Mouse (Mus musculus): Measurements from ENCODE around the gene Dnajb5. TPM values are rescaled to one million over a fixed set of nuclear protein-coding genes. Genes with fewer than 3 reads are reported as not detected.

Gene Dnajb5
- polyA plus RNA-seq, 1 experiment from 2014 or later = 7.3 TPM

- Histone ChIP-seq H3K4me3 (ENCODE audit: low read depth, low read length) (no peak overlapping the region), H3K36me3 (ENCODE audit: control insufficient read depth, insufficient read depth, low read length) (no peaks in the 10 kb centered on the region), H3K27me3 (ENCODE audit: control insufficient read depth, insufficient read depth, low read length) (no peaks in the 10 kb centered on the region), H3K9me3 (ENCODE audit: control insufficient read depth, low read length) (no peaks in the 10 kb centered on the region), H3K9ac (ENCODE audit: low read length) (no peak overlapping the region), H3K4me1 (ENCODE audit: control insufficient read depth, insufficient read depth, low read length) (peaks cover 9% of the 10 kb centered on the region; the same call in 1 of the 2 replicates), H3K4me2 (ENCODE audit: low read depth, severe bottlenecking) (no peak overlapping the region), H3K27ac (replicated peaks; ENCODE audit: low read depth, low read length) (no peak overlapping the region)
- no peak for ATAC-seq (ENCODE audit: insufficient number of reproducible peaks, low FRiP score, low TSS enrichment, low read depth)
- no peak for DNase-seq (ENCODE audit: low spot score)
- WGBS = 84% methylated on average over 3 of the region's 3 CpGs
Measured at GRCm38 (mm10) chr4:42945445-42945844, 4.2 kb upstream of the Dnajb5 start.

GRCm38 (mm10) chr4:42945952-42946351 lies 3.7 kb upstream of the Dnajb5 start:
- Histone ChIP-seq H3K9me3 (ENCODE audit: control insufficient read depth, low read length) (no peaks in the 10 kb centered on the region), H3K9ac (ENCODE audit: low read length) (no peak overlapping the region), H3K36me3 (ENCODE audit: control insufficient read depth, insufficient read depth, low read length) (no peaks in the 10 kb centered on the region), H3K4me3 (ENCODE audit: low read depth, low read length) (no peak overlapping the region), H3K27me3 (ENCODE audit: control insufficient read depth, insufficient read depth, low read length) (no peaks in the 10 kb centered on the region), H3K4me1 (ENCODE audit: control insufficient read depth, insufficient read depth, low read length) (peaks cover 10% of the 10 kb centered on the region; the same call in 1 of the 2 replicates), H3K4me2 (ENCODE audit: low read depth, severe bottlenecking) (no peak overlapping the region), H3K27ac (replicated peaks; ENCODE audit: low read depth, low read length) (no peak overlapping the region)
- DNase-seq (ENCODE audit: low spot score) = peak; percentile 75
- no peak for ATAC-seq (ENCODE audit: insufficient number of reproducible peaks, low FRiP score, low TSS enrichment, low read depth)
- 10% methylated on average over 5 of the region's 5 CpGs for WGBS

GRCm38 (mm10) chr4:42946733-42947290 lies 2.8 kb upstream of the Dnajb5 start:
- H3K9me3 ChIP-seq (ENCODE audit: control insufficient read depth, low read length) = no peaks in the 10 kb centered on the region
- no peak overlapping the region for H3K27ac ChIP-seq (replicated peaks; ENCODE audit: low read depth, low read length)
- no peak overlapping the region for H3K4me2 ChIP-seq (ENCODE audit: low read depth, severe bottlenecking)
- H3K27me3 ChIP-seq (ENCODE audit: control insufficient read depth, insufficient read depth, low read length) = no peaks in the 10 kb centered on the region
- H3K9ac ChIP-seq (ENCODE audit: low read length) = no peak overlapping the region
- H3K4me3 ChIP-seq (ENCODE audit: low read depth, low read length) = no peak overlapping the region
- DNase-seq (ENCODE audit: low spot score) (no peak), ATAC-seq (ENCODE audit: insufficient number of reproducible peaks, low FRiP score, low TSS enrichment, low read depth) (no peak)
- 53% methylated on average over 10 of the region's 10 CpGs for WGBS
- peaks cover 14% of the 10 kb centered on the region; the same call in 1 of the 2 replicates for H3K4me1 ChIP-seq (ENCODE audit: control insufficient read depth, insufficient read depth, low read length)
- H3K36me3 ChIP-seq (ENCODE audit: control insufficient read depth, insufficient read depth, low read length) = no peaks in the 10 kb centered on the region

GRCm38 (mm10) chr4:42948527-42948926 lies 1.1 kb upstream of the Dnajb5 start:
- Histone ChIP-seq H3K4me2 (ENCODE audit: low read depth, severe bottlenecking) (no peak overlapping the region), H3K4me1 (ENCODE audit: control insufficient read depth, insufficient read depth, low read length) (peaks cover 17% of the 10 kb centered on the region; the same call in 1 of the 2 replicates)

GRCm38 (mm10) chr4:42949051-42949675 lies 451 bp upstream of the Dnajb5 start:
- Histone ChIP-seq H3K4me2 (ENCODE audit: low read depth, severe bottlenecking) (peak overlapping the region; percentile 67), H3K4me1 (ENCODE audit: control insufficient read depth, insufficient read depth, low read length) (peaks cover 17% of the 10 kb centered on the region; the same call in 1 of the 2 replicates), H3K27me3 (ENCODE audit: control insufficient read depth, insufficient read depth, low read length) (no peaks in the 10 kb centered on the region), H3K36me3 (ENCODE audit: control insufficient read depth, insufficient read depth, low read length) (no peaks in the 10 kb centered on the region), H3K9me3 (ENCODE audit: control insufficient read depth, low read length) (no peaks in the 10 kb centered on the region), H3K4me3 (ENCODE audit: low read depth, low read length) (peak overlapping the region; percentile 79), H3K27ac (replicated peaks; ENCODE audit: low read depth, low read length) (no peak overlapping the region), H3K9ac (ENCODE audit: low read length) (no peak overlapping the region)
- WGBS = 8% methylated on average over 14 of the region's 14 CpGs
- ATAC-seq (ENCODE audit: insufficient number of reproducible peaks, low FRiP score, low TSS enrichment, low read depth) (no peak), DNase-seq (ENCODE audit: low spot score) (no peak)

More at GRCm38 (mm10) chr4:42948527-42948926, 1.1 kb upstream of the Dnajb5 start:
- H3K27ac ChIP-seq (replicated peaks; ENCODE audit: low read depth, low read length) = no peak overlapping the region
- WGBS = 32% methylated on average over 13 of the region's 13 CpGs
- no peaks in the 10 kb centered on the region for H3K27me3 ChIP-seq (ENCODE audit: control insufficient read depth, insufficient read depth, low read length)
- DNase-seq (ENCODE audit: low spot score) = no peak
- ATAC-seq (ENCODE audit: insufficient number of reproducible peaks, low FRiP score, low TSS enrichment, low read depth) = no peak
- no peaks in the 10 kb centered on the region for H3K9me3 ChIP-seq (ENCODE audit: control insufficient read depth, low read length)
- no peak overlapping the region for H3K9ac ChIP-seq (ENCODE audit: low read length)
- H3K4me3 ChIP-seq (ENCODE audit: low read depth, low read length) = no peak overlapping the region
- H3K36me3 ChIP-seq (ENCODE audit: control insufficient read depth, insufficient read depth, low read length) = no peaks in the 10 kb centered on the region

- peak overlapping the region; percentile 73 for H3K27ac ChIP-seq (replicated peaks; ENCODE audit: low read depth, low read length)
- H3K9me3 ChIP-seq (ENCODE audit: control insufficient read depth, low read length) = no peaks in the 10 kb centered on the region
- DNase-seq (ENCODE audit: low spot score) = peak; percentile 87
- H3K27me3 ChIP-seq (ENCODE audit: control insufficient read depth, insufficient read depth, low read length) = no peaks in the 10 kb centered on the region
- peak overlapping the region; percentile 84 for H3K9ac ChIP-seq (ENCODE audit: low read length)
- peaks cover 17% of the 10 kb centered on the region; the same call in 1 of the 2 replicates for H3K4me1 ChIP-seq (ENCODE audit: control insufficient read depth, insufficient read depth, low read length)
- ATAC-seq (ENCODE audit: insufficient number of reproducible peaks, low FRiP score, low TSS enrichment, low read depth) = peak; percentile 76
- H3K4me2 ChIP-seq (ENCODE audit: low read depth, severe bottlenecking) = peak overlapping the region; percentile 67
- peak overlapping the region; percentile 79 for H3K4me3 ChIP-seq (ENCODE audit: low read depth, low read length)
- no peaks in the 10 kb centered on the region for H3K36me3 ChIP-seq (ENCODE audit: control insufficient read depth, insufficient read depth, low read length)
- 1% methylated on average over 27 of the region's 27 CpGs for WGBS
Measured at GRCm38 (mm10) chr4:42950065-42950558, 498 bp downstream of the Dnajb5 start.

- WGBS = 60% methylated on average over 11 of the region's 11 CpGs
- no peak for DNase-seq (ENCODE audit: low spot score)
- no peak for ATAC-seq (ENCODE audit: insufficient number of reproducible peaks, low FRiP score, low TSS enrichment, low read depth)
- Histone ChIP-seq H3K4me1 (ENCODE audit: control insufficient read depth, insufficient read depth, low read length) (peaks cover 17% of the 10 kb centered on the region; the same call in 1 of the 2 replicates), H3K4me2 (ENCODE audit: low read depth, severe bottlenecking) (peak overlapping the region; percentile 67; the same call in 1 of the 2 replicates), H3K27me3 (ENCODE audit: control insufficient read depth, insufficient read depth, low read length) (no peaks in the 10 kb centered on the region), H3K4me3 (ENCODE audit: low read depth, low read length) (no peak overlapping the region), H3K9ac (ENCODE audit: low read length) (peak overlapping the region; percentile 9; the same call in 1 of the 2 replicates), H3K27ac (replicated peaks; ENCODE audit: low read depth, low read length) (no peak overlapping the region), H3K9me3 (ENCODE audit: control insufficient read depth, low read length) (no peaks in the 10 kb centered on the region), H3K36me3 (ENCODE audit: control insufficient read depth, insufficient read depth, low read length) (no peaks in the 10 kb centered on the region)
Measured at GRCm38 (mm10) chr4:42951206-42952195, 1.9 kb downstream of the Dnajb5 start.

GRCm38 (mm10) chr4:42952563-42952962 lies 2.9 kb downstream of the Dnajb5 start:
- no peak overlapping the region for H3K4me2 ChIP-seq (ENCODE audit: low read depth, severe bottlenecking)
- WGBS = 83% methylated on average over 7 of the region's 7 CpGs

More at GRCm38 (mm10) chr4:42952563-42952962, 2.9 kb downstream of the Dnajb5 start:
- Histone ChIP-seq H3K27ac (replicated peaks; ENCODE audit: low read depth, low read length) (no peak overlapping the region), H3K4me1 (ENCODE audit: control insufficient read depth, insufficient read depth, low read length) (peaks cover 15% of the 10 kb centered on the region; the same call in 1 of the 2 replicates), H3K4me3 (ENCODE audit: low read depth, low read length) (no peak overlapping the region), H3K9me3 (ENCODE audit: control insufficient read depth, low read length) (no peaks in the 10 kb centered on the region), H3K36me3 (ENCODE audit: control insufficient read depth, insufficient read depth, low read length) (no peaks in the 10 kb centered on the region; the same call in 1 of the 2 replicates), H3K9ac (ENCODE audit: low read length) (no peak overlapping the region), H3K27me3 (ENCODE audit: control insufficient read depth, insufficient read depth, low read length) (no peaks in the 10 kb centered on the region)
- ATAC-seq (ENCODE audit: insufficient number of reproducible peaks, low FRiP score, low TSS enrichment, low read depth) = no peak
- DNase-seq (ENCODE audit: low spot score) = no peak

Measured in limb, embryonic 11.5 days (tissue).